Mouse (Mus musculus) layer of hippocampus, adult 8-10 months (tissue): ENCODE results near the gene Tnfrsf21. TPM values are rescaled to one million over a fixed set of nuclear protein-coding genes. Genes with fewer than 3 reads are reported as not detected.

Experiments
- DNase-seq, 2 experiments: peaks; one replicate each; pipeline ENCODE4 v3.0.0; 2022; ENCODE audit warnings: low spot score in 2 of 2
- total RNA-seq, 4 experiments: library from RNA; stranded (reverse); gene quantifications; 2 replicates each; pipeline ENCODE4 v1.2.4; 2022

Tnfrsf21 gene
- total RNA-seq, 4 experiments from 2014 or later, result 113 to 125 (median 118) TPM

DNA sequence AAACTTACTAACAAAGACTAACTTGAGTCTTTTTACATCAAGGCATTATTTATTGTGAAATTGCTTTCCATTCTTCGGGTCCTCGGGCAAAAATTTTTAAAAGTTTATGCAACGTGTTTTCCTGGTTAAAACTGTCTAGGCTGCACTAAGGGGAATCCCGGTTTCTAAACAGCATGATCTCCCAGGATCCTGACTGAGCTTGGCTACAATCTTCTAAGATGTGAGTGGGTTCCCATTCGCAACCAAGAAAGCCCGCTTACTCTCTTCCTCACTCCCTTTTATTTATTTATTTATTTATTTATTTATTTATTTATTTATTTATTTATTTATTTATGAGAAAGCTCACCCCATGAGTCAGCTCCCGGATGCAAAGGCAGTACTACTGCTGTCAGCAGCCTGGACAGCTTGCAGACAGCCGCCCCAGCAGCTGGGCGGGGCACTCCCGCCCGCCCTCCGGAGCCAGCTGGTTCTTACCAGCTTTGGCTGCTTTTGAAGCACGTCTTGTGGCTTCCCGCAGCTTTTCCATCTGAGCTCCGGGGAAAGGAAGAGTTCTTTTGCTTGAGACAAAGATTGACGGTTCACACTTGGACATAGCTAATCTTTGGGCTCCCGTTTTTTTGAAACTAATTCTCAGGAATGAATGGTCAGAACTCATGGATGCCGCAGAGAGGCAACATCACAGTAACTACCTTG is 60.6 kb downstream of the Tnfrsf21 start:
- peak; percentile 74 for DNase-seq

DNA sequence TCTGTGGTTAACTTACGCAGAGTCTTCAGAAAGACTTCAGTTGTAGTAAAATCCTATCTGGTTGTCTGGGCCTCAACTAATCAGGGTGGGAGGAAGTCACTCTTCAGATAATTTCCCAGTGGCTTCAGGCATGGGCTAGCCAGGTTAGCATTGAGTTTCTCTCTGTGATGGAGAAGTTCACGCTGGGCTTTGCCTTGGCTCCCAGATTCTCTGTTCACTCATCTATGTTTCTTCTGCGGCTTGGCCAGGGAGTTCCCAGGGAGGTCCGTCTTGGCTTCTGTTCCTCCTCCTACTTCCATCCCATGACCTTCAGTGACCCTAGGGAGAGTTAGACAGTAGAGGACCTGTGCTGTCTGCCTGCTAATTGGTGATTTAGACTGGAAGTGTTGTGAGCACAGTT is 61.2 kb downstream of the Tnfrsf21 start:
- no peak for DNase-seq

DNA sequence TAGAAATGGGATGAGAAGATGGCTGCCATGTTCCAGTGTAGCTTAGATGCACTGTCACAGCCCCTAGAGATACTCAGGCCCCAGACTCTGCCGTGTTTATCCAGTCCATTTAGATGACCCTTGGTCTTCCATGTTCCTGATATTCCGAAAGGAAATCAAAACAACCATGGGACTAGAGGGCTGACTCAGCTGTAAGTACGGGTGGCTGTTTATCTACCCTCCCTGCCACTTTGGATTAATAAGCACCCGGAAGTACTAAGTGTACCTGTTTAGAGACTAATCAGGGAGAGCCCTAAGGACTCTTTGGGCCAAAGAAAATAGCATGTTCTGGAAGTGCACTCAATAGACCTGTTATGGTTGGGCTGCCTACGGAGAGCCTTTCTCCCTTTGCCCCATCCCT is 64.9 kb downstream of the Tnfrsf21 start:
- no peak for DNase-seq

DNA sequence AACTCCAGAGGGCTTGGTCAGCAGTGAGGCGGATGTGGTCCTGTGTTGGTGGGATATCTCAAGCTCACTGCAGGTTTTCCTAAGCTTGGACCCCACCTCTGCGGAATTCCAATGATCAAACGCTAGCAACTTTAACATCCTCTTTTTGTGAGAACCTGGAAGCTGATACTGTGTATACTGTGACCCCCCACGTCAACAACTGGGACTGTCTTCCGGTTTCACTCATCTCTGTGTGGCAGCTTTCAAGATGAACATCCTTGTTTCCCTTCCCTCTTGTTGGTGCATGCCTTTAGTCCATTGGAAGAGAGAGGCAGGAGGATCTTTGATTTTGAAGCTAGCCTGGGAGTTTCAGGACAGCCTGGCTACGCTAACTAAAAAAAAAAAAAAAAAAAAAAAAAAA is 73.1 kb downstream of the Tnfrsf21 start:
- no peak for DNase-seq

DNA sequence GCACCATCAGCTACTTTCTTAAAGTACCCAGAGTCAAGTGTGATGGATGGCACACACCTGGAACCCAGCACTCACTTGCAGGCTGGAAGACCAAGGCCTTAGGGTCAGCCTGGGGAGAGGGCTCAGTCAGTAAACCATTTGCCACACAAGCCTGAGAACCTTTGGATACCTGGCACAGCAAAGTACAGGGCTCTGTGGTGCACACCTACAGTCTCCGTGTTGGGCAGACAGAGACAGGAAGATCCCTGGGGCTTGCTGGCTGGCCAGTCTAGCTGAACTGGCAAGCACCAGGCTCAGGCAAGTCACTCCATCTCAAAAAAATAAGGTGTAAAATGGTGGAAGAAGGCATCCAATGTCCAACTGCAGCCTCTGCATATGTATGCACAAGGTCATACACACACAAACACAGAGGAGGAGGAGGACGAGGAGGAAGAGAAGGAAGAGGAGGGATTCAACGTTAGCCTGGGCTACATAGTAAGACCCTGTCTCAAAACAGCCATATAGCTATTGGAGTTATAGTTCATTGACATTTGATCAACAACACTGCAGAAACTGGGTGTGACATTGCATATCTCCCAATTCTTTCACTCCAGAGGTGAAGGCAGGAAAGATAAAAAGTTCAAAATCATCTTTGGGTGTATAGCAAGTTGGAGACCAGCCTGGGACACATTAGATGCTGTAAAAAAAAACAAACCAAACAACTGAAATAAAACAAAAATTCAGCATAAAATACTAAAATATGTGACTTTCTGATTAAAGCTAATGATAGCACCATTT is 74.8 kb downstream of the Tnfrsf21 start:
- no peak for DNase-seq

DNA sequence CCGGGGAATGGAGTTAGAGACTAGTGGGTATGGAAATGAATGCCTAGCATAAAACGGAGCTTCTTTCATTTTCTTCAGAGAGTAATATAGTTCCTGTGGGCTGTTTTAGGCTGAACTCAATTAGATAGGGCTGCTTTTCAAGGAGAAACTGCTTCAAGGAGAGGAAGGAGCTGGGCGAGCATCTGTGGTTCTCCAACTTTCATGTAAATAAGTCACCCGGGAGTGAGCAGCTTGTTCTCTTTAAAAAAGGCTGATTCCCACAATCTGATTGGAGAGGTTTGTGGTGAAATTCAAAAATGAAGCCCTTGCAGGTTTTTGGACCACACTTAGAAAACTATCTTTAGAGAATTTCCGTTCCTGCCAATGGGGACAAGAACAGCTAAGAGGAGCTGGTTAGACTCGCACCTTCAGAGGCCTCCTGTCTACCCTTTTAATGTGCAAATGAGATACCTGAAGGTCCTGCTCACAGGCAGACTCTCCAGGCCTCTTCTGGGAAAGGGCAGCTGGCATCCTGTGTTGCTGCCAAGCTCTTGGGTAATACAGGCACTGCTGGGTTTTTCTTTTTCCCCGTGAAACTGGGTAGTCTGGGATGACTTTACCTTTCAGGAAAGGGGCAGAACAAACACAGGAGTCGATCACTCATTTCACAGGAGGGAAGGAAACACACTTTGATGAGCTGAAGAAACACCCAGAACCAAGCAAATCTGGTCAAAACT is 76.1 kb downstream of the Tnfrsf21 start:
- peak in 1 of 2 experiments; percentile 31 for DNase-seq

DNA sequence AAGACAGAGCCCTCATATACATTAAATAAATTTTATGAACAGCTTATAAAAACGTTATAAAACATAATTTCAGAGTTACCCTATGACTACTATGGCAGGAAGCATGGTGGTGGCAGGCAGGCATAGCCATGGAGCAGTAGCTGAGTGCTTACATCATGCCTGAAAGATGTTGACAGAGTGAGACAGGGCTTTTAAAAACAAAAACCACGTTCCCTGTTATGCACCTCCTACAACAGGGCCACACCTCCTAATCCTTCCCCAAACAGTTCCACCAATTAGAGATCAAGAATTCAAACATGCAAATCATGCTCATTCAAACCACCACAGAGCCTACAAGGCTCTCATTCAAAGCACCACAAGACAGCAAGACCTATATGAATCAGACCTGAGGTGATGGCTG is 77.9 kb downstream of the Tnfrsf21 start:
- DNase-seq, result no peak

DNA sequence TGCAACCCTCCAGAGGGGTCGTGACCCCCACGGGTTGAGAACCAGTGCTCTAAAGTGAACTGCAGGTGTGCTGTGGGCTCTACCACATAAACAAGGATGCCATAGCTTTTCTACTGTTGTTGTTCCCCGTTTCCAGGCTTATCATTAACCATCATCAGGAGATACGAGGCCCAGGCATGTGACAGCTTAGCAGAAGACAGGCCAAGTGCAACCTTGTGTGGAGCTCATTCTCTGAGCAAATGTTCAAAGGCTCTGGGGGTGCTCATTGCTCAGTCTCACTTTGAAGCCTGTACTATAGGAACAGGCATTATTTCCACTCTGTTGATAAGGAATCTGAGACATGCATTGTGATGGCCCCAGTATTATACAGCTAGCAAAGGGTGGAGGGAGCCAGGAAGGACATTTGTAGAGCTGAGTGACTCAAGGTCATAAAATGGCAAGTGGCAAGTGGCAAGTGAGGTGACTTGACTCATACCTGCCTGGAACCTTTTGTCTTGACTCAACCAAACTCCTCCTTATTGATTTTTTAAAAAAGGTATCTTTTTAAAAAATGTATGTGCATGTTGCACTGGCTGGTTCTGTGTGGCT is 80.8 kb downstream of the Tnfrsf21 start:
- no peak for DNase-seq

DNA sequence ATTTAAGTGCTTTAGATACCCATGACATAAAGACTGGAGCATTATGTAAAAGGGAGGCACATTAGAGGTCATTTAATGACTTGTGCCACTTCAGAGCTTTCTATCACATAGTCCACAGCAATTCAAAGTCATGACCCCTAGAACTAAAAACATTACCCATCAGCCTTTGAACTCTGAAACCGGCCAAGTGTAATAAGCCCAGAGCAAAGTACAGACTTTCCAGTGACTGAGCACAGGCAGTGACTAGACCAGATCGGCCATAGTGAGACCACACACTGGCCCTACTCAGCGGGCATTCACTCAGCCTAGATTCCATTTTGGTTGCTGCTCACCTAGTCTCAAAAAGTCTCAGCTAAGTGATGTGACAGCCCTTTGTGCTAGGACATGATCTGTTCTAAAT is 89.8 kb downstream of the Tnfrsf21 start:
- no peak for DNase-seq

DNA sequence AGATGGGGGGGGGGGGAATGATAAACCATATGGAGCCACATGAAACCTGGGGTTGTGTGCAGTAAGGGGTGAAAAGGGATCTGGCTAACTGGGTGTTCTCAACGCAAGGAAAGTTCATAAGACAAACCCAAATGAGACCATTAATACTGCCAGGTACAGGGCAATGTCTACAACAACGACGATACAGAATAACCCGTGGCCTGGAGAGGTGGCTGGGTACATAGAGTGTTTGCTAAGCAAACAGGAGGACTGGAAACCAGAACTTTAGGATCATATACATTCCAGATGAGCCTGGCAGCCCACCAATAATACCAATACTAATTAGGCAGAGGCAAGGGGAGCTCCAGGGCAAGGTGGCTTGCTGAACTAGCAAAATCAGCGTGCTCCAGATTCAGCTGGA is 91.0 kb downstream of the Tnfrsf21 start:
- no peak for DNase-seq

DNA sequence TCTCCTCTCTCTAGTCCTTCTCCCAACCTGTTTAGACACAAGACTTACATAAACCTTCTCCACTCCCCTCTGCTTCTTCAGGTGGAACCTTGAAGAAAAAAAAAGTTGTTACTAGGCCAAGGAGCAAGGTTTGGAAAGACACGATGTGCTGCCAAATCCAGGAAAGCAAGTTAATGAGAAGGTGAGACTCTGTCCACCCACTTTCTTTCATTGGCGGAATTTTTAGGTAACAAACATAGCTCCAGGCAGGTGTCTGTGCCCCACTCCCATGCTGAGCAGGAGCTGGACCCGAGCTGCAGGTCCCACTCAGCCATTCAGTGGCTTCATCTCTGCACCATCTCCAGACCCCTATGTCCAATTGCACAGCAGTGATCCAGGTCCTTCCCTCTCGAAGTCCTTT is 93.1 kb downstream of the Tnfrsf21 start:
- DNase-seq, result no peak

DNA sequence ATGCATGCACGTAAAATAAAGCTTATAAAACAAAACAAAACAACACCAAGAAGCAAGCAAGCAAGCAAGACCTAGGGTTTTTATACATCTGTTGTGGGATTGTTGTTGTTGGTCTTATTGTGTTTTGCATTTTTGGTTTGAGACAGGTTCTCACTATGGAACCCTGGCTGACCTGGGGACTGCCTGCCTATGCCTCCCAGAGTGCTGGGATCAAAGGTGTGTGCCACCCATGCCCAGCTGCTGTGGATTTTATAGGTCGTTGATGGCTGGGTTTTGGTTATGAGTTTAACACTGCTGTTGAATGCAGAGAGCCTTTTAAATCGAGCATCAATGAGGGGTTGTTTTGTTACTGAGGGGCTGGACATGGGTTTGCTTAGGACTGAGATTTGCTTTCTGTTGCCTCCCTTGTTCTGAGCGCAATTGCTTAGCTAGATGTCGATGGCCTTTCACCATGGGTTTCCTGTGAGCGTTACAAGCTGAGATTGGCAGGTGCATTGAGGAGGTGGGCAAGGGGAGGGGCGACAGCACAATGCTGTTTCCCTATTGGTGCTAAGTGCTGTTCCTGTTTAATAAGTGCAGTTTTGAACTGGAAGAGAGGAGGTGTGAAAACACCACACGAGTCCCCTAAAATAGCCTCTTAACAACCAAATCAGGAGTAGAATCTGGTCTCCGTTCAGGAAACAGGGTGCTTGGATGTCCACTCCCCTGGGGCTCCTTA is 94.0 kb downstream of the Tnfrsf21 start:
- DNase-seq, result no peak

DNA sequence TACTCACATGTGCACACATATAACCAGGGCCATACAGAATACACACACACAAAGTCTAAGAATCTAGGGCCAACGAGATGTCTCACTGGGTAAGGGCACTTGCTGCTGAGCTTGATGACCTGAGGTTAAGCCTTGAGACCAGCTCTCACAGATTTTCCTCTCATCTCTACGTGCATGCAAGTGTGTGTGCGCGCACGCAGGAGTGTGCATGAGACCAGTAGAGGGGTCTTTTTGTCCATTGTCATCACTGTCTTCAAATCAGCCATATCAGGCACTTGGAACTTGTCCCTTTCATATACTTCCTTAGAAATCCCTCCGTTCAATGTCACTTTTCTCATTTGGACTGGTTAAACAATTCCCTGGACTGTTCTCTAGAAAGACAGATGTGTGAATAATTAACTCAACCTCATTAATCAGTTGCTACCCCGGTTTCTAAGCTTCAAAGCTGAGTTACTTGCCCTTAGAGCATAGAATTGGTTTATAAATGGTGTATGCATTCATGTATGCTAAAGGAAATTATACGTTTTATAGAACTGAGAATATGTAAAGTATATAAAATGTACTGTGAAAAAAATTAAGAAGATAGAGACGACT is 97.1 kb downstream of the Tnfrsf21 start:
- no peak for DNase-seq

DNA sequence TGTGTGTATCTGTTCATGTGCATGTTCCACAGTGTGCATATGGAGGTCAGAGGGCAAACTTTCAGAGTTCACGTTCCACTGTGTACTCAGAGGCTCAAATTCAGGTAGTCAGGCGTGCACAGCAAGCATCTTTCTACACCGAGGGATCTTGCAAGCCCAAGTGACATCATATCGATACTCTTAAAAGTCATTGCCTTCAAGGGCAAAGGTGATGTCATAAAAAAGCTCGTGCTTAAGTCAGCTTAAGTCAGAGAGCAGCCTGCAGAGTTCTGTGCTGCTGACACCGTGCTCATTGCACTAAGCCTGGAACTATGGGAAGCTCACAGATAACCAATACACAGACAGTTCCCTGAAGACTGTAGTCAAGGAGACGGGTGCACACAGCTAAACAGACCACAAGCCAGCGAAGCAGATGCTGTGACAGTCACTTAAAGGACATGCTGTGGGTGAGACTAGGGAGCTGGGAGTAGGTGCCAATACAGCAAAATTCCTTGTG is 97.8 kb downstream of the Tnfrsf21 start:
- peak; percentile 75 to 79 for DNase-seq

DNA sequence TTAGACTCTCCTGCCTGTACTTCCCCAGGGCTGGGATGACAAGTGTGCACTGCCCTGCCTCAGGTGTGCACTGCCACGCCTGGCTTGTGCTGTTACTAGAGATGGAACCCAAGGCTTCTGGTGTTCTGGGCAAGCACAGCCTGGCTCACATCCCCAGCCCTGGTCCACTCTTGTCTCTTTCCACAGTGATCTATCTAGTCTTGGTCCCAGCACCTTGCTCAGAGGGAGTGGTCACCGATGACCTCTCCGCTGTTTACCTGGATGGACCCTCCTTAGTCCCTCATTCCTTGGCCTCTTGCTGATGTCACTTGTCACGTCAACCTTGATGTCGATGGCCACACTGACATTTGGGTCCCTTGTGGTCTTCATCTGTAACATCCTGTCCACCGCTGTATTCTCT is 98.6 kb downstream of the Tnfrsf21 start:
- DNase-seq, result no peak

DNA sequence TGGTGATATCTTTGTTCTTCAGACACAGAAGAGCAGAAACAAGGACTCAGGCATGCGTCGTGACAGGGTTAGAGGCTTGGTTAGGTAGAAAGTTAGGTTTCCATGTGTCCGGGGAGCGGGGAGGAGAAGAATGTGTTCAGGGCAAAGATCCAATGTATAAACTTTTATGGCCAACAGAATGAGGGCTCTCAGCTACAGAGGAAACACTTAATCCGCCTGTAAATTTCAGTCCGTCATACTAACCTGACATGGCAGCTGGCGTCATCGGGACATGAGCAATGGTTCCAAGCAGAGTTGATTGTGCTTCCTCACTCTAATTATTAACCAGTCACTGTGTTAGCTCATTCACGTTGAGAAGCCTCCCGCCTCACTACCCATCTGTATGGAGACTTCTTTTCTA is 100.4 kb downstream of the Tnfrsf21 start:
- DNase-seq, result no peak

DNA sequence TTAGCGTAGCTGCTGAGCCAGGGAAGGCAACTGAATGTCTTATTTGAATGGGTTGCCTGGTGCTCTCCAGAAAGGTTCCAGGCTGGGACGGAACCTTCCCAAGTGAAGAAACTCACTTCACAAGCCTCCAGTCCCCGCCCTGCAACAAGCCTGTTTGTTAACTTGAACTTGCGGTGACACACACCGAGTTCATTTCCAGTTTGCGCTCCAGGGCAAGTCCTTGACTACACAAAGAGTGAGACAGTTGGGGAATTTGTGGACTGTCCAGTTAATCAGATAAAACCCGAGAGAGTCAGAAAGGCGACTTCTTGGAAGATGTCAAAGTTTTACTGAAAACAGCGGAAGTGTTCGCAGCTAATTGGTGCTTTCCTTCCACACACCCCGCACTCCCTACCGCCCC is 103.1 kb downstream of the Tnfrsf21 start:
- no peak for DNase-seq

DNA sequence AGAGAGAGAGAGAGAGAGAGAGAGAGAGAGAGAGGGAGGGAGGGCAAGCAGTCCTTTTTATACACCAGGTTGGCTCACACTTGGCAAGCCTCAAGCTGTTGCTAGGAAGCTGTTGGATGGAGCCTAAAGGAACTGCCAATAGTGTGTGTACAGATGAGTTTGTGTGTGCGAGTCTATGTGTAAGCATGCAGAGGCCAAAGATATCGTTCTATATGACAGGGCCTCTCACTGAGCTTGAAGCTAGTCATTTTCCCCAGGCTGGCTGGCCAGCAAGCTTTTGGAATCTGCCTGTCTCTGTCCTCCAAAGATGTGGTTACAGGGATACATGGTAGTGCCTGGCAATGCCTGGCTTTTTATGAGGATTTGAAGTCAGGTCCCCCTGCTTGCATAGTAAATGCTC is 104.7 kb downstream of the Tnfrsf21 start:
- DNase-seq, result peak; percentile 29 to 44

DNA sequence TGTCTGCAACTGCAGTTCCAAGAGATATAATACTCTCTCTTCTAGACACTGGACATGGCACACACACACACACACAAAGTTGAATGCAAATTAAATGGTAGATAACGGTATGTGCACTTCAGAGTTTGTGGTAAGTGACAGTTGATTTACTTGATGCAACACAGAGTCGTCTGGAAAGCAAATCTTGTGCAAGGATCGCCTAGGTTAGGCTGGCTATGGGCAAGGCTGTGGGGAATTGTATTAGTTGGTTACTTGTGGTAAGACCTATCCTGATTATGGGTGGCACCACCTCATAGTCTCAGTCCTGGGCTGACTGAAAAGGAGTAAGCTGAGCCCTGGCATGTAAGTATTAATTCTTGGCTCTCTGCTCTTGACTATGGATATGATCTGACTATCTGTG is 112.0 kb downstream of the Tnfrsf21 start:
- DNase-seq, result no peak

DNA sequence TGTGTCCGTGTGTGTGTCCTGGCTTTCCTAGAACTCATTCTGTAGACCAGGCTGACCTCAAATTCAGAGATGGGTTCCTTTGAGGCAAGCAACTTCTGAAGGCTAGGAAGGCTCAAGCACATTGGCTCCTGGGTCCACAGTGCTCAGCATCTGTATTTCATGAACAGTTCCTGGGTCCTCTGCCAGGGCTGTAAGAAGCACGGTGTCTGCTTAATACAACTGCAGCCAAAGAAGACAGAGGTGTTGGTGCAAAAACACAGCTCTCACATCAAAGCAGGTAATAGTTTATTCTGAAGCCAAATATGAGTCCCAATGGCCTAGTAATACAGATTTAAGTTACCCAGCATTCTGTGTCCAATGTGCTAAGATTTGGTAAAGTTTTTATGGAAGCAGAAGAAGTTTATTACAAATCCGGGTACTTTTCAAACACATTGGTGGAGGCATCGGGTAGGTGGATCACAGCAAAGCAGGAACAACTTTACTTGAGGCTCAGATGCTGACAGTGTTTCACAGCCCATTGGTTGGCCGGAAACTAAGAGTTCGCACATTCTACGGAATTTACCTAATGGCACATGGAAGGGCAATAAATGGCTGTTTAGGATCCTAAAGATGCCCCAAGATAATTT is 112.7 kb downstream of the Tnfrsf21 start:
- no peak for DNase-seq
